Mouse (Mus musculus) embryonic facial prominence, embryonic 11.5 days (tissue): ENCODE results near the gene Rnf144a. TPM values are rescaled to one million over a fixed set of nuclear protein-coding genes. Genes with fewer than 3 reads are reported as not detected.
A peak's percentile ranks its signal among the peaks of the same experiment; 100 is the strongest.

Experiments used
- ATAC-seq: fragments of 200-750 bp; cut with Nextera tagmentation; replicated peaks from 2 replicates; pipeline ENCODE4 v1.8.0; 2017; ENCODE audit warnings: low read depth; ENCODE audit not compliant: insufficient number of reproducible peaks, low FRiP score, low TSS enrichment
- DNase-seq: peaks from one replicate; pipeline ENCODE4 v3.0.0-alpha.2; 2015; ENCODE audit warnings: low spot score
- H3K27ac ChIP-seq: fragments of 300-500 bp; sonication (generic); replicated peaks from 2 replicates; pipeline ENCODE4 v1.5.1; 2014; ENCODE audit warnings: mild to moderate bottlenecking, low read depth, low read length, control low read depth
- H3K27me3 ChIP-seq: fragments of 300-500 bp; sonication (generic); 2 replicates; pipeline ENCODE4 v1.6.1; 2014; ENCODE audit warnings: mild to moderate bottlenecking, low read length, moderate library complexity, mixed read lengths; ENCODE audit not compliant: control insufficient read depth, insufficient read depth
- H3K36me3 ChIP-seq: fragments of 300-500 bp; sonication (generic); replicated peaks from 2 replicates; pipeline ENCODE4 v1.6.1; 2014; ENCODE audit warnings: low read depth, mild to moderate bottlenecking, low read length, moderate library complexity, mixed read lengths; ENCODE audit not compliant: control insufficient read depth, insufficient read depth
- H3K4me1 ChIP-seq: fragments of 300-500 bp; sonication (generic); 2 replicates; pipeline ENCODE4 v1.6.1; 2014; ENCODE audit warnings: low read length, mixed read lengths; ENCODE audit not compliant: control insufficient read depth, insufficient read depth
- H3K4me2 ChIP-seq: fragments of 300-500 bp; sonication (generic); 2 replicates; pipeline ENCODE4 v1.6.1; 2014; ENCODE audit warnings: low read depth, mild to moderate bottlenecking, control low read depth, low read length, moderate library complexity
- H3K4me3 ChIP-seq: fragments of 300-500 bp; sonication (generic); 2 replicates; pipeline ENCODE4 v1.5.1; 2014; ENCODE audit warnings: low read depth, low read length, control low read depth
- H3K9ac ChIP-seq: fragments of 300-500 bp; sonication (generic); replicated peaks from 2 replicates; pipeline ENCODE4 v1.6.1; 2014; ENCODE audit warnings: mild to moderate bottlenecking, control low read depth, low read length
- H3K9me3 ChIP-seq: fragments of 300-500 bp; sonication (generic); replicated peaks from 2 replicates; pipeline ENCODE4 v1.6.1; 2016; ENCODE audit warnings: mild to moderate bottlenecking, low read length, inconsistent platforms, mixed read lengths; ENCODE audit not compliant: control insufficient read depth
- WGBS: fragments of 180-500 bp; shearing (Covaris S2); extraction: QIAGEN DNeasy Blood & Tissue Kit; methylation state at CpG from one replicate; pipeline ENCODE4 v1.1.7; 2014; 5-methylcytosine and 5-hydroxymethylcytosine counted together
- polyA plus RNA-seq: library from polyadenylated mRNA; unstranded; fragments of >200 nt; fragmentation: Nextera tagmentation; extraction: Ambion mirVana; gene quantifications from 2 replicates; pipeline ENCODE4 v1.2.1, GENCODE M21; 2014

Rnf144a gene
- polyA plus RNA-seq, 1 experiment from 2014 or later, result 32.2 TPM

DNA sequence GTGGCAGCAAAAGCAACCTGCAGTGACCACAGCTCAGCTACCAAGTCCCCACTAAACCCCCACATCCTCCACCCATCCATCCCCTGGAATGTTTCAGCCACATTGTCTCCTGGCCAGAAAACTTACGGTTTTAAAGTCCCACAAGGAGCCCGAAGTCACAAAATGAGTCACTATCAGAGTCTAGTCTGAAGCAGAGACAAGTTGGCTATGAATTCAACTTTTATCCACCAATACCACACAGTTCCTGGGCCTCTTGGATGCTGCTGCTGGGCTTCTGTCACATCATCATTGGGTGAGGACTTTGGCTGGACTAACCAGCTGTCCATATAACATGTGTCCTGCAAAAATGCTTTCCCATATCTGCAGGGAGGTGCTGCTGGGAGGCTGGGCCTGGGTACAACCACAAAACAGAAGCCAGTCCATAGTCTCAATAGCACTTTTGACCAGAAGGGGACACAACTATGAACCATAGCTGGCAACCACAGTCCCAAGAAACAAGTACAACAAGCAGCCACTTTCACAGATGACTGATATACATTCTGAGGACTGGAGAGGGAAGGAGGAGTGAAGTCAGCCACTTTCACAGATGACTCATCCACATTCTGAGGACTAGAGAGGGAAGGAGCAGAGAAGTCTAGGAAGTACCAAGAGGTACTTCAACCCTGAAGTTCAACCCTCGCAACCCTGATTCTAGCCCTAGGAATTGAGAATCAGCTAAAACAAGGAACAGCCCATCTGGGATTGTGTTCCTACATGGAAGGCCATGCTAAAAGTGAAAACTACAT, 49.3 kb downstream of the Rnf144a start:
- 88% methylated on average over 3 of the region's 3 CpGs for WGBS
- Histone ChIP-seq H3K4me3 (no peak overlapping the region), H3K27me3 (no peaks in the 10 kb centered on the region), H3K4me2 (no peak overlapping the region), H3K9me3 (no peaks in the 10 kb centered on the region), H3K36me3 (no peaks in the 10 kb centered on the region), H3K4me1 (no peaks in the 10 kb centered on the region), H3K9ac (no peak overlapping the region), H3K27ac (no peak overlapping the region)
- ATAC-seq, result no peak
- no peak for DNase-seq

- H3K36me3 ChIP-seq, result no peaks in the 10 kb centered on the region
- H3K27me3 ChIP-seq, result no peaks in the 10 kb centered on the region
- 93% methylated on average over 5 of the region's 5 CpGs for WGBS
- no peak overlapping the region for H3K9ac ChIP-seq
- ATAC-seq, result no peak
- no peak overlapping the region for H3K27ac ChIP-seq
- no peaks in the 10 kb centered on the region for H3K9me3 ChIP-seq
- H3K4me2 ChIP-seq, result no peak overlapping the region
- DNase-seq, result no peak
- no peak overlapping the region for H3K4me3 ChIP-seq
- H3K4me1 ChIP-seq, result no peaks in the 10 kb centered on the region
Measured at GRCm38 (mm10) chr12:26364822-26365221, 50.2 kb downstream of the Rnf144a start.

DNA sequence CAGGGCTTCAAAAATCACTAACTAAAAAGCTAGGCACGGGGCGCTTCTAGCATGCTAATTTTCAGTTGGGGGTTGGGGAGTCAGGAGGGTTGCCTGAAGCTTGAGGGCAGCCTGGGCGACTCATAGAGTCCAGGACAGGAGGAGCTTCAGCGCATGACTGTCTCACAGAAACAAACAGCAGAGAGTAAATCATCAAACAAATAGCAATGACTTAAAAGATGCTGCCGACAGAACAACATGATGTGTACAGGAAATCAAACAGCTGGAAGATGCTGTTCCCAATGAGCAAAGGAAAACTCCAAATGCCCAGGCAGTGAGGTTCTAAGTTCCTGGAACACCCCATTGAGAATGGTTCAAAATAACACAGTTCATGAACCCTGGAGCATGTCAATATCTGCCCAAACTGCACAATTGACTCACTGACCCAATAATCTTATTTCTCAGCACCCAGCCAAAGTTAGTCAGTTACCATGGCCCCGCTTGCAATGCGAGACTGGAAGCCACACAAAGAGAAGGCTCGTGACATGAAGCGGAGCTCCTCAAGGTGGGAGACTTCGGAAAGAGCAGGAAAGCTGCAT, 54.0 kb downstream of the Rnf144a start:
- Histone ChIP-seq H3K4me3 (no peak overlapping the region), H3K9me3 (no peaks in the 10 kb centered on the region), H3K9ac (no peak overlapping the region), H3K4me1 (no peaks in the 10 kb centered on the region), H3K27me3 (no peaks in the 10 kb centered on the region), H3K36me3 (no peaks in the 10 kb centered on the region), H3K27ac (no peak overlapping the region), H3K4me2 (no peak overlapping the region)
- DNase-seq, result no peak
- ATAC-seq, result no peak
- WGBS, result 77% methylated on average over 10 of the region's 10 CpGs

- DNase-seq, result no peak
- 87% methylated on average over 5 of the region's 5 CpGs for WGBS
- Histone ChIP-seq H3K4me1 (no peaks in the 10 kb centered on the region), H3K4me2 (no peak overlapping the region), H3K27ac (no peak overlapping the region), H3K9ac (no peak overlapping the region), H3K9me3 (no peaks in the 10 kb centered on the region), H3K27me3 (no peaks in the 10 kb centered on the region), H3K36me3 (no peaks in the 10 kb centered on the region), H3K4me3 (no peak overlapping the region)
- ATAC-seq, result no peak
Measured at GRCm38 (mm10) chr12:26359817-26360216, 55.2 kb downstream of the Rnf144a start.

GRCm38 (mm10) chr12:26359241-26359640, 55.8 kb downstream of the Rnf144a start:
- no peak for ATAC-seq
- Histone ChIP-seq H3K4me2 (no peak overlapping the region), H3K9ac (no peak overlapping the region), H3K27ac (no peak overlapping the region), H3K4me3 (no peak overlapping the region), H3K9me3 (no peaks in the 10 kb centered on the region), H3K36me3 (no peaks in the 10 kb centered on the region), H3K4me1 (no peaks in the 10 kb centered on the region), H3K27me3 (no peaks in the 10 kb centered on the region)
- DNase-seq, result no peak
- WGBS, result 94% methylated on average over 2 of the region's 2 CpGs

DNA sequence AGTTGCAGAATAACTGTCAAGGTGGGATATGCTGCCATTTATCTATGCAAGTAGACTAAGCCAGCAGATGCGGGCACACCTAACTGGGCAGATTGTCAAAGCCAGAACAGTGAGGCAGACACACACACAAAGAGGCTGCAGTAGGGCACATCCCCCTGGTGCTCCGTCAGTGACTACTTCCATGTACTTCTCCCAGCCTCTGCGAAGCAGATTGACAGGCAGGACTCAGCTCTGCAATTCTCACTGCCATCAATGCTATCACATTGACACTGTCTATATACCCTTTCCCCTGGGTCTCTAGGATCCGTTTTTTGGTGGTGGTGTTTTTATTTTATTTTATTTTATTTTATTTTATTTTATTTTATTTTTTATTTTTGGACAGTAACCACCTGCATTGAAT, 57.8 kb downstream of the Rnf144a start:
- Histone ChIP-seq H3K27me3 (no peaks in the 10 kb centered on the region), H3K27ac (no peak overlapping the region), H3K4me2 (no peak overlapping the region), H3K9me3 (no peaks in the 10 kb centered on the region), H3K9ac (no peak overlapping the region), H3K36me3 (no peaks in the 10 kb centered on the region), H3K4me3 (no peak overlapping the region), H3K4me1 (no peaks in the 10 kb centered on the region)
- DNase-seq (no peak), ATAC-seq (no peak)
- 88% methylated on average over 4 of the region's 4 CpGs for WGBS

- H3K9me3 ChIP-seq, result no peaks in the 10 kb centered on the region
- H3K4me2 ChIP-seq, result no peak overlapping the region
- H3K9ac ChIP-seq, result no peak overlapping the region
- WGBS, result 61% methylated on average over 7 of the region's 7 CpGs
- no peak overlapping the region for H3K27ac ChIP-seq
- no peaks in the 10 kb centered on the region for H3K36me3 ChIP-seq
- ATAC-seq (no peak), DNase-seq (peak; percentile 6)
- H3K27me3 ChIP-seq, result no peaks in the 10 kb centered on the region
- no peaks in the 10 kb centered on the region for H3K4me1 ChIP-seq
- H3K4me3 ChIP-seq, result no peak overlapping the region
Measured at GRCm38 (mm10) chr12:26356191-26356590, 58.9 kb downstream of the Rnf144a start.

DNA sequence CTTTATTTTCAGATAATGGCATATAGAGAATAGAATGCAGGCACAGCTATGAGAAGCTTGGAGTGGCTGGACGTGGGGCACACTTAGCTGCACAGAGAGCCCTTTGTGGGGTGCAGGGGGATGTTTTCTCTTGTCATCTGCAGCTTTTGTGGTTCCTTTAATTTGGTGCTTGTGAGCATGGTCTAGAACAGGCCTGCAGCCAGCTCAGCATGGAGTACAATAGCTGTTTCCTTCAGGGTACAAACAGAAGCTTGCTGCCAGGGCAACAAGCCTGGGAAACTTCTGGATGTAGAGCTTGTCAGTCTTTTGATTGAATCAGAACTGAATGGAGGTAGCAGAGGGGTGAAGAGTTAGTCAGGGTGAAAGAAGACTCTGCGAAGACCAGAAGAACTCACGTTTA, 63.7 kb downstream of the Rnf144a start:
- H3K27me3 ChIP-seq, result no peaks in the 10 kb centered on the region
- no peak overlapping the region for H3K27ac ChIP-seq
- H3K9me3 ChIP-seq, result no peaks in the 10 kb centered on the region
- H3K4me2 ChIP-seq, result no peak overlapping the region
- DNase-seq, result no peak
- H3K4me3 ChIP-seq, result no peak overlapping the region
- no peak for ATAC-seq
- H3K36me3 ChIP-seq, result no peaks in the 10 kb centered on the region
- no peak overlapping the region for H3K9ac ChIP-seq
- no peaks in the 10 kb centered on the region for H3K4me1 ChIP-seq
- 62% methylated on average over 3 of the region's 3 CpGs for WGBS
